Mouse (Mus musculus): ENCODE results near the gene Txndc5. TPM values are rescaled to one million over a fixed set of nuclear protein-coding genes. Genes with fewer than 3 reads are reported as not detected.

Gene Txndc5
- 103 and 104 TPM in 2 replicates for polyA plus RNA-seq (2012)

DNA sequence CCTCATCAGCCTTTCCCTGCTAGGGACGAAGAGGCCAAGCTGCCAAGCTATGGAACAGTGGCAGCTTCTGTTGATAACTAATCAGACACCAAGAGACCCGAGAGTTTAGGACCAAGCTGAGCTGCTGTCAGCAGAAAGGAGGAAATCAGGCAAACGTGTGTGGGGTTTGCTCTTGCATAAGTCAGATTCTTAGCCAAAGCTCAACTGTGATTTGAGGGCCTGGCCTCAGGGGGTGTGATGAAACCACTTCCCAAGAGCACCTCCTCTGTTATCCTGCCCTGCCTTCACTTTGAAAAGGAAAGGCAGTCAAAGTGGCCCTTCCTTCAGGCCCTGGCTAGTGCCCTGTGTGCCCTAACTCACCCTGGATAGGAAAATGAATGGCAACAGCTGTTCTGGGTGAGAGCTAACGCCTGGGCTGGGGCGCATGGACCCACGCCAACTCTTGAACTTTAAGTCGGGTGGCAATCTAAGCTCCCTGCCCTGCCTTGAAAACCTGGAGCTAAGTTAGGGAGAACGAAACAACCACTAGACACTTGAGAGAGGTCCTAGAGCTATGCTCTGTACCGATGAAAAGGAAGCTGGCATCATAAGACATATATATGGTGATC lies at the start of gene Txndc5:
Txndc5 (minus strand) TSS at position 138 of the 608 bp plus-strand sequence.
- no peak for TF ChIP-seq GATA1 (IDR thresholded peaks at IDR 0.05; ENCODE audit: low read length)

DNA sequence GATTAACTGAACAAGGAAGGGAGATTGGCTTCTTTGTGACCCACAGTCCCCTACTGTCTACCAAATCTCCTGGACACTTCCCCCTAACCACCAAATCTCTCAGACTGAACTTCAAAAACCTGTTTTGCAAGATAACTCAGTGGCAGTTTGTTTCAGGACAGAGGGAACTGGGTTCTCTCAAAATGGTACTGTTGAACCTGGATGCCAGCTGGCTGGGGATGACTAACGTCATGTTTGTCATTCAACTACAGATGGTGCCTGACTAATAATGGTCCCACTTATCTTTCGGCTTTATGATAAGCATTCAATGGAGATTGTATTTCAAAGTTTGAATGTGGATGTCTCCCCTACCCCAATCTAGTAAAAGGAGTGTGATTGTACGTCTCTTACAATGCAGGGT lies 46.0 kb upstream of the Txndc5 start:
- no peak for TF ChIP-seq GATA1 (IDR thresholded peaks at IDR 0.05; ENCODE audit: low read length)

DNA sequence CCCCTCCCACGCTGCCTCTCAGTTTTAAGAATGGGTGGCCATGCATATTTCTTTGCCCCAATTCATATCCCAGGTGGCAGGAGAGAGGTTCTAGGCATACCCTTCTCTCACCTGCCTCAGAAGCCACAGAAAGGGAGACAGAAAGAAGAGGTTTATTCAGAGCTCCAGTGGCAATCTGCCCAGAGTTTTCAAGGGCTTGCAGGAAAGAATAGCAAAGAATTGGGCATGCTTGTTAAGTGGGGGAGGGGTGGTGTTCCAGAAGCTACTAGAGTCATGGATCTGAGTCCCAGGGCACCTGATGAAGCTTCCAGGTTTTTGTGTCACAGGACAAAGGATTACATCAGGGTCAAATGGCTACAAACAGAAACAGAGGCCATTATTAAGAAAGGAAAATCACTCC lies 44.7 kb upstream of the Txndc5 start:
- TF ChIP-seq GATA1 (IDR thresholded peaks at IDR 0.05; ENCODE audit: low read length) = no peak

GRCm38 (mm10) chr13:38565245-38565644 lies 36.6 kb upstream of the Txndc5 start:
- TF ChIP-seq GATA1 (IDR thresholded peaks at IDR 0.05; ENCODE audit: low read length) = no peak

GRCm38 (mm10) chr13:38554611-38555010 lies 26.0 kb upstream of the Txndc5 start:
- TF ChIP-seq GATA1 (IDR thresholded peaks at IDR 0.05; ENCODE audit: low read length) = no peak

- no peak for TF ChIP-seq GATA1 (IDR thresholded peaks at IDR 0.05; ENCODE audit: low read length)
Measured at GRCm38 (mm10) chr13:38554210-38554609, 25.6 kb upstream of the Txndc5 start.

- TF ChIP-seq GATA1 (IDR thresholded peaks at IDR 0.05; ENCODE audit: low read length) = no peak
Measured at GRCm38 (mm10) chr13:38548681-38549080, 20.1 kb upstream of the Txndc5 start.

DNA sequence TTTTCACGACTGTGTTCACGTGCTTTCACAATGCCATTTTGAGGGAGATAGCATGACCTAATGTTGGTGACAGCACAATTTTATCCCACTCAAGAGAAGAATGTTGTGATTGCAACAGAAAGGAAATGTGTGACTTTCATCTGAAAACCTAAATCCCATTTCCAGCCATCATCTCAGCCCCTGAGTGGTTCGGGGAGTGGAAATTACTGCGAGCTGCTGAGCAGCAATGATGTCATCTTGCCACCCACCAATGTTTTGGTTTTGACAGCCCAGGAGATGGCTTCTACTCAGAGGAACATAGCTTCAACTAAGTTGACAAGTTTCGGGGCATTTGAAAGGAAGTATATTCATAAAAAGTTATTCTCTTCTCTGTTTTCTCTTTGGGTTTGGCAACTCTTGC lies 19.1 kb upstream of the Txndc5 start:
- TF ChIP-seq GATA1 (IDR thresholded peaks at IDR 0.05; ENCODE audit: low read length) = no peak

DNA sequence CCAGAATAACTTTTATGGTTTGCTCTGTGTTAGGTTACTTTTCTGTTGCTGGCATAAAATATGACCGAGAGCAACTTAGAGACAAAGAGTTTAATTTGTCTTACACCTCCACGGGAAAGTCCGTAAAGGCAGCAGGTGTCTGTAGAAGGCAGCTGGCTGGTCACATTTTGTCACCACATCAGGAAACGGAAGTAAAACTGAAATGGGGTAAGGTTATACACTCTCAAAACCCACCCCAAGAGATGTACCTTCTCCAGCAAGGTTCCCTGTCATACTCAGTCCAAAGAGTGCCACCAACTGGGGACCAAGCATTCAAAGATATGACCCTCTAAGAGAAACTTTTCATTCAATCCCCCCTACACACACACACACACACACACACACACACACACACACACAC lies 18.1 kb upstream of the Txndc5 start:
- no peak for TF ChIP-seq GATA1 (IDR thresholded peaks at IDR 0.05; ENCODE audit: low read length)

DNA sequence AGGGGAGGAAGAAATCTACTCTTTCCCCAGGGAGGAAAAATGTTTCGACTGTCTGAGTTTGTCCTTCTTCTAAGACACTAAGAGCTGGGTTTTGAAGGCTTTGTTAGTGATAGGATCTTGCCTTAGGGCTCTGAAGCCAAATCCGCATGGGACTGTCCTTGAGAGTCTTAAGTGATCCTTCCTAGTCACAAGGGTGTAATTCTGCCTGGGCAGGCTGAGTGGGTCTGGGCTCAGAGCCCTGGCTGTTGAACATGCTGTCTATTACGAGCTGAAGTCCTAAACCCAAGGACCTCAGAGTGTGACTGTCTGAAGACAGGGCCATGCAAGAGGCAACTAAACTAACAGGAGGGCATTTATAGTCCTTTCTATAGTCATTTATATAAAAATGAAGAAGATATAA lies 16.8 kb upstream of the Txndc5 start:
- no peak for TF ChIP-seq GATA1 (IDR thresholded peaks at IDR 0.05; ENCODE audit: low read length)

GRCm38 (mm10) chr13:38544769-38545445 lies 16.3 kb upstream of the Txndc5 start:
- TF ChIP-seq GATA1 (IDR thresholded peaks at IDR 0.05; ENCODE audit: low read length) = no peak

GRCm38 (mm10) chr13:38543455-38544125 lies 15.0 kb upstream of the Txndc5 start:
- TF ChIP-seq GATA1 (IDR thresholded peaks at IDR 0.05; ENCODE audit: low read length) = no peak

- TF ChIP-seq GATA1 (IDR thresholded peaks at IDR 0.05; ENCODE audit: low read length) = no peak
Measured at GRCm38 (mm10) chr13:38539192-38539900, 10.7 kb upstream of the Txndc5 start.

GRCm38 (mm10) chr13:38537521-38537920 lies 8.9 kb upstream of the Txndc5 start:
- TF ChIP-seq GATA1 (IDR thresholded peaks at IDR 0.05; ENCODE audit: low read length) = no peak

- no peak for TF ChIP-seq GATA1 (IDR thresholded peaks at IDR 0.05; ENCODE audit: low read length)
Measured at GRCm38 (mm10) chr13:38534731-38535130, 6.1 kb upstream of the Txndc5 start.

DNA sequence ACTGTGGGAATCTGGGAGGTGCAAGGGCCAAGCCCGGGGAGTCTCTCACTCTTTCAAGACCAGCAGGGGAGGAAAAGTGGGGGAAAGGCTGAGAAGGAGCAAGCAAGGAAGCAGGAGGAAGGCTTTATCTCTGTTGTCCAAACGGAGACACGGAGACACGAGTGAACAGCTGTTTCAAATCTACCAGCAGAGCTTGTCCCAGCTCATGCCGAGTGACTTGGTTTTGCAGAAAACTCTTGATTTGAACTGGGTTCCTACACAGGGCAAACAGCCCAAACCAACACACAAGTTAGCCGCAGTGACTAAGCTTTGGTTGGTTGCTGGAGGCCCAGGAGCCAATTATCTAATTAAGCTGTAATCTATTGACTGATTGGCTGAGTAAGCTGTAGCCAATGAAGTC lies 5.4 kb upstream of the Txndc5 start:
- no peak for TF ChIP-seq GATA1 (IDR thresholded peaks at IDR 0.05; ENCODE audit: low read length)

Measured in G1E-ER4 (cell line).